Mouse (Mus musculus): ENCODE data around the gene Kat5.

Kat5 gene

GRCm38 (mm10) chr19:5609547-5610404, at the start of gene Kat5:
TSS of gene Kat5 (minus strand) at chr19:5610237.
- in situ Hi-C loops (cut with MboI, MseI) = loop anchor here (10.0 kb wide), 1 partner anchor 55 kb away; the partner anchor contains the start of gene Sipa1

- in situ Hi-C loops (cut with MboI, MseI) = no loop called here
These were observed 44.8 kb upstream of the Kat5 start for GRCm38 (mm10) chr19:5654720-5655298.

GRCm38 (mm10) chr19:5653969-5654719, 44.1 kb upstream of the Kat5 start:
- in situ Hi-C loops (cut with MboI, MseI) = no loop called here

GRCm38 (mm10) chr19:5652570-5652969, 42.5 kb upstream of the Kat5 start:
- in situ Hi-C loops (cut with MboI, MseI) = no loop called here

GRCm38 (mm10) chr19:5651502-5652274, 41.7 kb upstream of the Kat5 start:
- in situ Hi-C loops (cut with MboI, MseI) = no loop called here

- in situ Hi-C loops (cut with MboI, MseI) = loop anchor here (10.0 kb wide), 1 partner anchor 1305 kb away; no protein-coding TSS in a partner anchor
These were observed 39.3 kb upstream of the Kat5 start for GRCm38 (mm10) chr19:5649298-5649741.

- in situ Hi-C loops (cut with MboI, MseI) = loop anchor here (10.0 kb wide), 1 partner anchor 1306 kb away; no protein-coding TSS in a partner anchor
These were observed 38.6 kb upstream of the Kat5 start for GRCm38 (mm10) chr19:5648401-5649297.

- in situ Hi-C loops (cut with MboI, MseI) = loop anchor here (10.0 kb wide), 1 partner anchor 1307 kb away; no protein-coding TSS in a partner anchor
These were observed 37.8 kb upstream of the Kat5 start for GRCm38 (mm10) chr19:5647791-5648190.

- in situ Hi-C loops (cut with MboI, MseI) = loop anchor here (10.0 kb wide), 1 partner anchor 1308 kb away; no protein-coding TSS in a partner anchor
These were observed 36.8 kb upstream of the Kat5 start for GRCm38 (mm10) chr19:5646731-5647330.

- in situ Hi-C loops (cut with MboI, MseI) = loop anchor here (10.0 kb wide), 1 partner anchor 1310 kb away; no protein-coding TSS in a partner anchor
These were observed 35.2 kb upstream of the Kat5 start for GRCm38 (mm10) chr19:5645280-5645679.

GRCm38 (mm10) chr19:5641641-5642040, 31.6 kb upstream of the Kat5 start:
- in situ Hi-C loops (cut with MboI, MseI) = loop anchor here (10.0 kb wide), 1 partner anchor 1313 kb away; no protein-coding TSS in a partner anchor

- in situ Hi-C loops (cut with MboI, MseI) = loop anchor here (10.0 kb wide), 1 partner anchor 1314 kb away; no protein-coding TSS in a partner anchor
These were observed 31.0 kb upstream of the Kat5 start for GRCm38 (mm10) chr19:5641021-5641420.

GRCm38 (mm10) chr19:5640339-5640738, 30.3 kb upstream of the Kat5 start:
- in situ Hi-C loops (cut with MboI, MseI) = loop anchor here (10.0 kb wide), 1 partner anchor 1314 kb away; no protein-coding TSS in a partner anchor

- in situ Hi-C loops (cut with MboI, MseI) = no loop called here
These were observed 28.5 kb upstream of the Kat5 start for GRCm38 (mm10) chr19:5638416-5639005.

- in situ Hi-C loops (cut with MboI, MseI) = no loop called here
These were observed 27.3 kb upstream of the Kat5 start, which contains the start of gene Rela for GRCm38 (mm10) chr19:5637069-5638047. TSS of gene Rela (plus strand) at chr19:5637483.

- in situ Hi-C loops (cut with MboI, MseI) = no loop called here
These were observed 26.6 kb upstream of the Kat5 start for GRCm38 (mm10) chr19:5636571-5637041.

GRCm38 (mm10) chr19:5636036-5636570, 26.1 kb upstream of the Kat5 start:
- in situ Hi-C loops (cut with MboI, MseI) = no loop called here

All from regulatory T cell (primary cell).